Mouse (Mus musculus): ENCODE results near the gene Gm13889. TPM values are rescaled to one million over a fixed set of nuclear protein-coding genes. Genes with fewer than 3 reads are reported as not detected.

The Gm13889 gene
- polyA plus RNA-seq, 1 experiment from 2014 or later, result 6.0 TPM

- no peak overlapping the region for H3K9ac ChIP-seq
- H3K4me1 ChIP-seq, result no peaks in the 10 kb centered on the region
- H3K36me3 ChIP-seq, result no peaks in the 10 kb centered on the region
- H3K4me2 ChIP-seq (replicated peaks), result no peak overlapping the region
- ATAC-seq (ENCODE audit: insufficient number of reproducible peaks, low FRiP score, low TSS enrichment, low read depth), result no peak
- no peaks in the 10 kb centered on the region for H3K9me3 ChIP-seq (replicated peaks)
- H3K4me3 ChIP-seq (replicated peaks), result no peak overlapping the region
- H3K27ac ChIP-seq (replicated peaks), result no peak overlapping the region
- no peaks in the 10 kb centered on the region for H3K27me3 ChIP-seq
- 64% methylated on average over 13 of the region's 13 CpGs for WGBS
Measured at GRCm38 (mm10) chr2:93927701-93928437, 29.1 kb downstream of the Gm13889 start.

DNA sequence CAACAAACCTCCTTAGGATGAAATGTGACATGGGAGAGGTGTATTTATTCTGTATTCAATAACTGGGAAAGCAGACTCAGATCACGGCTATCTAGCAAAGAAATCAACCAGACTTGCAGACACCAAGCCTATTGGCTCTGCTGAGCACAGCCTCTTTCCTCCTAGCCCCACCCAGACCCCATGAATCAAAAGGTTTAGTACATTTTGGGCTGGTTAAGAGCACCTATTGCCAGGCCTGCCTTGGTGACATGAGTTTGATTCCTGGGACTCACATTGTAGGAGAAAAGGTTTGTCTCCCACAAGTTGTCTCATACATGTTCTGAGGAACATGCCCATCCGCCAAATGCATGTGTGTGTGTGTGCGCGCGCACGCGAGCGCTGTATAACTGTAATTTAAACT, 30.9 kb downstream of the Gm13889 start:
- H3K9ac ChIP-seq, result no peak overlapping the region
- WGBS, result 96% methylated on average over 8 of the region's 8 CpGs
- no peaks in the 10 kb centered on the region for H3K9me3 ChIP-seq (replicated peaks)
- no peaks in the 10 kb centered on the region for H3K27me3 ChIP-seq
- no peak for ATAC-seq (ENCODE audit: insufficient number of reproducible peaks, low FRiP score, low TSS enrichment, low read depth)
- no peak overlapping the region for H3K4me3 ChIP-seq (replicated peaks)
- no peaks in the 10 kb centered on the region for H3K4me1 ChIP-seq
- no peak overlapping the region for H3K27ac ChIP-seq (replicated peaks)
- no peaks in the 10 kb centered on the region for H3K36me3 ChIP-seq
- no peak overlapping the region for H3K4me2 ChIP-seq (replicated peaks)

DNA sequence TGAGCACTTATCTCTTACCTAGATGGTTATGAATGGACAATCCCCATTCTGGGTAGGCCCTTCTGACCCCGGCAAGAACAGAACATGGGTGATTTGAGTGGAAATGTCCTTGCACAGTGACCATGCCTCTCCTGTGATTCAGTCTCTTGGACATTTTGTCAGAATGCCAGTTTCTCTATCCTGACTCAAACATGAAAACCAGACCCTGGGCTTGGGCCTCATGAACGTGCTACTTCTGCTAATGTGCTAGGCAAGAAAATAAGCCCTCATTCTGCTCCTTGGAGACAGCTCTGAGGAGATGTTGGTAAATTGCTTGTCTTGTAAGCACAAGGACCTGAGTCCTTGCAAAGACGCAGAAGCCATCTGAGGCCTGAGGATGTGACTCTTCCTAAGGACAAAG, 37.9 kb downstream of the Gm13889 start:
- H3K4me2 ChIP-seq (replicated peaks), result no peak overlapping the region
- H3K4me1 ChIP-seq, result no peaks in the 10 kb centered on the region
- WGBS, result 77% methylated on average over 3 of the region's 3 CpGs
- H3K9ac ChIP-seq, result no peak overlapping the region
- no peak overlapping the region for H3K27ac ChIP-seq (replicated peaks)
- no peaks in the 10 kb centered on the region; the same call in 1 of the 2 replicates for H3K27me3 ChIP-seq
- no peaks in the 10 kb centered on the region for H3K36me3 ChIP-seq
- no peaks in the 10 kb centered on the region for H3K9me3 ChIP-seq (replicated peaks)
- ATAC-seq (ENCODE audit: insufficient number of reproducible peaks, low FRiP score, low TSS enrichment, low read depth), result no peak
- H3K4me3 ChIP-seq (replicated peaks), result no peak overlapping the region

- Histone ChIP-seq H3K4me1 (no peaks in the 10 kb centered on the region), H3K27ac (replicated peaks) (no peak overlapping the region), H3K9me3 (replicated peaks) (no peaks in the 10 kb centered on the region), H3K4me3 (replicated peaks) (no peak overlapping the region), H3K27me3 (peaks cover 7% of the 10 kb centered on the region; the same call in 1 of the 2 replicates), H3K36me3 (no peaks in the 10 kb centered on the region), H3K4me2 (replicated peaks) (no peak overlapping the region), H3K9ac (no peak overlapping the region)
- no peak for ATAC-seq (ENCODE audit: insufficient number of reproducible peaks, low FRiP score, low TSS enrichment, low read depth)
- 91% methylated on average over 2 of the region's 2 CpGs for WGBS
Measured at GRCm38 (mm10) chr2:93913552-93913951, 43.4 kb downstream of the Gm13889 start.

DNA sequence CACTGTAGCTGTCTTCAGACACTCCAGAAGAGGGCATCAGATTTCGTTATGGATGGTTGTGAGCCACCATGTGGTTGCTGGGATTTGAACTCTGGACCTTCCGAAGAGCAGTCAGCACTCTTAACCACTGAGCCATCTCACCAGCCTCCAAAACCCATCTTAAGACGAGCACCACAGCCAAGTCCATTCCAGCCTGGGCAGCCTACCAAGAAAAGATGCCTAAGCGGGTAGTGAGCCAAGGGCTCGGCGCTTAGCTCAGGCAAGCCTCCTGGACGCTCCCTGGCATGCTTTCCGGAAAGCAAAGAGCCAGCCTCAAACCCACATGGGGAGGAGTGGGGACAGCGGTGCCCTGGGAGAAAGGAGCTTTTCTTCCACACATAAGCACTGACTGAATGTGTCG, 45.1 kb downstream of the Gm13889 start:
- Histone ChIP-seq H3K36me3 (no peaks in the 10 kb centered on the region), H3K27ac (replicated peaks) (no peak overlapping the region), H3K9me3 (replicated peaks) (no peaks in the 10 kb centered on the region), H3K27me3 (peaks cover 7% of the 10 kb centered on the region; the same call in 1 of the 2 replicates), H3K4me2 (replicated peaks) (no peak overlapping the region), H3K4me3 (replicated peaks) (no peak overlapping the region), H3K4me1 (no peaks in the 10 kb centered on the region), H3K9ac (no peak overlapping the region)
- WGBS, result 76% methylated on average over 10 of the region's 10 CpGs
- ATAC-seq (ENCODE audit: insufficient number of reproducible peaks, low FRiP score, low TSS enrichment, low read depth), result no peak

- Histone ChIP-seq H3K4me2 (replicated peaks) (no peak overlapping the region), H3K9me3 (replicated peaks) (no peaks in the 10 kb centered on the region), H3K4me3 (replicated peaks) (no peak overlapping the region), H3K4me1 (no peaks in the 10 kb centered on the region), H3K27me3 (peaks cover 7% of the 10 kb centered on the region; the same call in 1 of the 2 replicates), H3K27ac (replicated peaks) (no peak overlapping the region), H3K9ac (no peak overlapping the region), H3K36me3 (no peaks in the 10 kb centered on the region)
- no peak for ATAC-seq (ENCODE audit: insufficient number of reproducible peaks, low FRiP score, low TSS enrichment, low read depth)
- WGBS, result 71% methylated on average over 5 of the region's 5 CpGs
Measured at GRCm38 (mm10) chr2:93909716-93910115, 47.3 kb downstream of the Gm13889 start.

- Histone ChIP-seq H3K9me3 (replicated peaks) (no peaks in the 10 kb centered on the region), H3K4me2 (replicated peaks) (no peak overlapping the region), H3K4me3 (replicated peaks) (no peak overlapping the region), H3K9ac (no peak overlapping the region), H3K27me3 (peaks cover 7% of the 10 kb centered on the region; the same call in 1 of the 2 replicates), H3K36me3 (no peaks in the 10 kb centered on the region), H3K4me1 (0 out of 2 replicates have a peak, but pooled peaks cover 7% of the 10 kb centered on the region), H3K27ac (replicated peaks) (no peak overlapping the region)
- ATAC-seq (ENCODE audit: insufficient number of reproducible peaks, low FRiP score, low TSS enrichment, low read depth), result no peak
- 43% methylated on average over 9 of the region's 9 CpGs for WGBS
Measured at GRCm38 (mm10) chr2:93907519-93908294, 49.3 kb downstream of the Gm13889 start.

DNA sequence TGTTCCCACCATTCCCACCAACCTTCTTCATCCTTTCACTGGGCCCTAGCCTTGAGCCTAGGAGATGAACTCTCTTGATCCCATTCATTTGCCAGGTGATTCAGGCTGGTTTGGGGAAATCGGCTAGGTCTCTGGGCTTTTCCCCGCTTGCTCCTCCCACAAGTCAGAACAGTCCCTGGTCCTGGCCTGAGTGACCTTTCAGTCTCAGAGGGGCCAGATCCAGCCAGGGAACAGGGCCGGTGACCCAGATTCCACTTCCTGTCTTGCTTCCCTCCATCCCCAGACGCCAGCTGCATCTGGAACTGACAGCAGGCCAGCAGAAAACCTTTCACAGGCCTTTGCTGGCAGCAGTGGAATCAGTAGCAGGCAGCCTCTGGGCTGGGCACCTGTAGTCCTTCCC, 50.7 kb downstream of the Gm13889 start:
- H3K27me3 ChIP-seq, result peaks cover 7% of the 10 kb centered on the region; the same call in 1 of the 2 replicates
- no peaks in the 10 kb centered on the region for H3K9me3 ChIP-seq (replicated peaks)
- H3K27ac ChIP-seq (replicated peaks), result no peak overlapping the region
- H3K4me2 ChIP-seq (replicated peaks), result no peak overlapping the region
- ATAC-seq (ENCODE audit: insufficient number of reproducible peaks, low FRiP score, low TSS enrichment, low read depth), result no peak
- no peak overlapping the region for H3K9ac ChIP-seq
- no peaks in the 10 kb centered on the region for H3K36me3 ChIP-seq
- 29% methylated on average over 4 of the region's 4 CpGs for WGBS
- H3K4me3 ChIP-seq (replicated peaks), result no peak overlapping the region
- H3K4me1 ChIP-seq, result 0 out of 2 replicates have a peak, but pooled peaks cover 7% of the 10 kb centered on the region

Other genes starting within 250 kb of the Gm13889 start
- 126 and 132 TPM in 2 replicates for gene Ext2, start 134.6 kb downstream of the Gm13889 start, polyA plus RNA-seq (2015; fragmentation: Nextera tagmentation; extraction: Ambion mirVana)
- 7.2 and 8.1 TPM in 2 replicates for gene Accs, start 107.3 kb downstream of the Gm13889 start, polyA plus RNA-seq (2015; fragmentation: Nextera tagmentation; extraction: Ambion mirVana)
- 0.47 TPM in 1 of 2 replicates, not detected in the other for gene Accsl, start 88.0 kb downstream of the Gm13889 start, polyA plus RNA-seq (2015; fragmentation: Nextera tagmentation; extraction: Ambion mirVana)
- gene Gm27027, start 39.2 kb upstream of the Gm13889 start, polyA plus RNA-seq (2015; fragmentation: Nextera tagmentation; extraction: Ambion mirVana), result not detected in 2 replicates
- 65.1 and 69.1 TPM in 2 replicates for gene Alkbh3, start 53.6 kb upstream of the Gm13889 start, polyA plus RNA-seq (2015; fragmentation: Nextera tagmentation; extraction: Ambion mirVana)
- gene Hsd17b12, start 200.8 kb upstream of the Gm13889 start, polyA plus RNA-seq (2015; fragmentation: Nextera tagmentation; extraction: Ambion mirVana), result 123 TPM in 2 replicates